Mouse (Mus musculus) adrenal gland, postnatal 14 days (tissue): ENCODE measurements at regions not wholly inside any gene's neighbourhood (a gene's known extent, or its start where the extent isn't known, plus 50 kb on each side); places are given as distances from the start of the nearest gene placed in this dataset.

Experiments used
- DNase-seq: peaks from one replicate; pipeline ENCODE4 v3.0.0; 2021; ENCODE audit warnings: mixed read lengths

DNA sequence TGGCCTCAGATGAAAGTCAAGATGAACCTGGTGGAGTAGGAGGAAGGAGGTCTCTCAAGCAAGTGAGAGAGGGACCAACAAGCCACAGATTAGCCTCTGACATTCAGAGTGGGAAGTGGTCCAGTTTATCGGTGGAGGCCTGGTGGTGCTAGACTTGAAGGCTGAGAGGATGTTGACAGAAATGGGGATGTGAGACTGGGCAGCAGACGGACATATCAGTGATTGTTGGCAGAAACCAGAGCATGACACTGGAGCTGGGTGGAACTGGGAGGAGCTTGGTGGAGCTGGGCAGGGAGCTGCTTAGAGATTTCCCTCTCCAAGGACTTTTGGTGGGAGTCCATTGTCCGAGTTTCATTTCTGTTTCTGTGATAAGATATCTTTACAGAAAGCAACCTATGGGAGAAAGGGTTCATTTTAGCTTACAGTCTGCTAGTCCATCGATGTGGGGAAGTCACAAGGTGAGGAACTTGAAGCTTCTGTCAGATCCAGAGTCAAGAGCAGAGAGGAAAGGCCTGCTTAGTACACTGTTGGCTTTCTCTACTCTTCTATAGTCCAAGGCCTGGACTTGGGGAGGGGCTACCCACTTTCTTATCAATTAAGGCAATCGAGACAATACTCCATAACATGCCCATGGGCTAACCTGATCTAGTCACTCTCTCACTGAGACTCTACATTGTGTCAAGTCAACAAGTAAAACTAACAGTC, 233.2 kb upstream of the Id2 start:
- DNase-seq: peak; percentile 31

DNA sequence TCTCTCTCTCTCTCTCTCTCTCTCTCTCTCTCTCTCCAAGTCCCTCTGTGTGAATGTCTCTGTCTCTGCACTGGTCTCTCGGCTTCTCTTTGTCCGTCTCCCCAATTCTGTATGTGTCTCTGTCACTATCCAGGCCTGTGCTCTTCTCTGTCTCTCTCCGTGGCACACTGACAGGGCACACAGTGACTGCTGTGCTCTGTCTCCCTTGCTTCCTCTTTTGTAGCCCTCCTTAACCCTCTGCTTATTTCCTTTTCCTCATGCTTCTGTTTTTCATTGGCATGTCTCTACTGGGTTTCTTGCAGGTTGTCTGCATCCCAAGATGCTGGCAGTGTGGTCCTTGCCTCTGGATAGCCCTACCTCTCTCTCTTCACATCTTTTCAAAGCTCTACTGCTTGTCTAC, 229.0 kb upstream of the Id2 start:
- DNase-seq: no peak

DNA sequence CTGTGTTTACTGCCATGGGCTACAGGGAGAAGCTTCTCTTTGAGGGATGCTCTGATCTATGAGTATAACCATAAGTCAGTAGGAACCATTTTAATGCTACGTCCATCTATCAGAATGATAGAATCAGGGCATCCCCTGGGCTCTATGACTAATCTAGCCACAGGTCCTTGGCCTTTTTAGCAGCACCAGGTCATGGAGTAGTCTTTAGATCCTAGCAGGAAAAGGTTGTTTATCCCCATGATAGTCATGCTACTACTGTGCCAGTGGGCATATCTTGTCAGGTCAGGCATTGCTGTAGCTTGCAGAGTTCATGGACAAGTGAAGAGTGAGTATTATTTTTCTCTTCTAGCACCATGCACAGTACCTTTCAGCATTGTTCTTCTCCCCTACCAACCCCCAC, 226.2 kb upstream of the Id2 start:
- peak; percentile 31 for DNase-seq

DNA sequence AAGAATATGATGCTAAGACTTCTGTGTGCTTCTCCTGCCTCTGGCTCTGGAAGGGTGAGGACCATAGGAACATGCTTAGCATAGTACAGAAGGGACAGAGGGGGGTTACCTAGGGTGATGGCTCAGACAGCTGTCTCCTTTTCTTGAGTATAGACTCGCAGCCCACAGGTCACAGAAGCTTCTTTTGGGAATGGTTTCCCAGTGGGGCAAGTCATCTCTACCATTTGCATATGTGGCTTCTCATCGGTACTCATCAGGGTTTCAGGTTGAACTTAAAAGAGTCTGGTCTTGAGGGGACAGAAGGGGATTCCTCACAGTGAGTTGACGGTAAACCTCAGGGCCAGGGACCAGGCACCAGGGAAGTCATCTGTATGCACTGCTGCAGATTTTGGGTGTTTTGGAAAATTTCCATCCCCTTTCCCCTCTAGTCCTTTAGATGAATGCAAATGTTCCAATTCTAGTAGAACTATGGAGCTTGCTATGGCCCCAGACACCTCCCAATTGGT, 223.4 kb upstream of the Id2 start:
- no peak for DNase-seq

DNA sequence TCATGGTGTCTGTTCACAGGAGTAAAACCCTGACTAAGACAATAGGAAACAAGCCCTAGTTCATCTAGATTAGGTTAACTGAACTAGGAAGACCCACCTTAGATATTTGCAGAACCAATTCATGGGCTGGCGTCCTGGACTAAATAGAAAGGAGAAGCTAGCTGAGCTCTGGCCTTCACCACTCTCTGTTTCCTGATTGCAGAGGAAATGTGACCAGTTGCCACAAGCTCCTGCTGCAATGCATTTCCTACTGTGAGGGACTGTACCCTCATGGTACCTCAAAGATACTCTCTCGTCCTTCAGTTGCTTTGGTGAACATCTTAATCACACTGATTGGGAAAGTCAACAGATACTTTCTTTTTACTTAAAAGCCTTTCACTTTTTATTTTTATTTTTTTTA, 222.9 kb upstream of the Id2 start:
- no peak for DNase-seq

DNA sequence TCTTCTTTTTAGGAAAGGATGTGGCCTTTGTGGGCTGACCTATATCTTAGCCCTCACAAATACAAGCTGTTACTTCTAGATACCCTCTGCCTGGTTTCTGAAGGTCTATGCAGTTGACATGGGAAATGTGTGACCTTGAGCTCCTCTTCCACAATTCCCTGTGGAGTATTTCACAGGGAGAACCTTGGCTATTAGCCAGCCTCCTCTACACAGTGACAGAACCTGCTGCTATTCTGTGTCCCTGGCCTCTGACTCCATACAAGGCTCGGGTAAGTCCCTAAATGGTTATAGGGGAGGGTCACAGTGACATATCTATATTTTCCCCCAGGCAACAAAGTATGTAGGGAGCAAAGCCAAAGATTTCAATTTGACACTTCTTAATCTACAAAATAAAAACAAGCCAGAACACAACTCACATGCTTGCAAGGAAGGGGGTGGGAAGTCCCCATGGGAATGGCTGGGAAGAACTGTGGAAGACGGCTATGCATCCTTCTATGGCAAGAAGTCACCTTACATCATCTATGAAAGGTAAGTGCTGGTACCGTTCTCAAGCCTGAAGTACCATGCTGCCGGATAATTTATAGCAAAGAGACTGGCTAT, 221.2 kb upstream of the Id2 start:
- DNase-seq: peak; percentile 64

DNA sequence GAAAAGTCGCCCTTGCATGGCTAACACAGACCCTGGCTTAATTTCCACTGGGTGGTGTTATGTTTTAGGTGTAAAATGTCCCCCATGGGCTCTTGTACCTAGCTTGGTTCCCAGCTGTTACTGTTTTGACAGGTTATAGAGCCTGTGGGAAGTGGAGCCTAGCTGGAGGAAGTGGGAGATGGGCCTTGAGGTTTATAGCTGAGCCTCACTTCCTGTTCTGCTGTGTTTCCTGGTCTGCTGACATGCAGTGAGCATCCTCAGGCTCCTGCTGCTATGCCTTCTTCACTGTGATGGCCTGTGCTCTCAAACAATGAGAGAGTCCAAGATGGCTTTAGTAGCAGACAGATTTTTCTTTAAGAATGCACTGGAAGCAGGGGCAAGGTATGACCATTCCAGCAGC, 219.0 kb upstream of the Id2 start:
- DNase-seq: no peak

DNA sequence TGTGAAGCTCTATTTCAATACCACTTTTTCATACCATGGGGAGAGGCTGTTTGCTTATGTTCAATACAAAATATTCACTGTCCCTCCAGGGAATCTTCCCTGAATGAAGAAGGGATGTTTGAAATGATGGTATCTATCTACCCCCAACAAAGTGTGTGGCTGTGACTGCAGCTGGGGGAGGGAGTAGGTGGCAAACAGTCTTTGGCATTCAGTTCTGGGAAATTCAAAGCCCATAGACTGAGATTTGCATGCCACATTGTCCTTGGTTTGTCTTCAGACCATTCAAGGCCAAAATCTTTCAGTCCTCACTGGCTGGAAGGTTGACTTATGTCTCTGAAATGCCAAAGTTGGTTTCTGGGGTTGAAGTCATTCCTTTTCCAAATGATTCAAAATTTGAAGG, 216.3 kb upstream of the Id2 start:
- peak; percentile 28 for DNase-seq

DNA sequence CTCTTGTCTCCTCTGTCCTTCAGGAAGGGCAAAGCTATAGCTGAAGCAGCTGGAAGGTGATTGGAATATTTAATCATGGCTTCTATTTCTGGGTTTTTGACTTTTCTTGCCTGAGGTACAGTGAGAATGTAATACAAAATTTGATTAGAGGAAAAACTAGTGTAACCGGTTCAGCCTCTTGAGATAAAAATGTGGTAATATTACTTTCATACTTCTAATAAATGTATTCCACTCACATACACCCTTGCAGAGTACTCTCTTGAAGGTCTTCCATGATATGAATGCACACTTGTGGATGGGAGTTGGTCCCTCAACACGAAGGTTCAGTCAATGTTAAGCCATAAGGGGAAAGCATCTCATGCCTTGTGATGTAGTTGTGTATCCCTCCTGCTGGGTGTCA, 215.4 kb upstream of the Id2 start:
- DNase-seq: no peak

DNA sequence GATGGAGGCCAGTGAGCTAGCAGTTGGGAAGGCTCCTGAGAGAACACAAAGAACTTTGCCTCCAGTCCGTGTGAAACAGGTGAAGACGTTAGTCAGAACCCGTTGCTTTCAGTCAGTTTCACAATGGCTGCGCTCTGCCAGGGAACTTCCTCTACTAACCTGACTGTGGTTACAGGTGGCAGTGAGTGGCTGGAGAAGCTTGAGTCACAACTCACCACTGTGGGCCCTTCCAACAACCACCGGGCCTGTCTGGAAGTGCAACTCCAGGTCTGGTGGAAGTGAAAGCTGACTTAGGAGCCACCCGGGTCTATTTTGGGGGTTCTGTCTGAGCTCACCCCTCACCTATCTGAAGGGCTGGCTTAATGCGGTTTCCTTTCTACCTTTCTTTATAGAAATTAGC, 214.8 kb upstream of the Id2 start:
- no peak for DNase-seq

DNA sequence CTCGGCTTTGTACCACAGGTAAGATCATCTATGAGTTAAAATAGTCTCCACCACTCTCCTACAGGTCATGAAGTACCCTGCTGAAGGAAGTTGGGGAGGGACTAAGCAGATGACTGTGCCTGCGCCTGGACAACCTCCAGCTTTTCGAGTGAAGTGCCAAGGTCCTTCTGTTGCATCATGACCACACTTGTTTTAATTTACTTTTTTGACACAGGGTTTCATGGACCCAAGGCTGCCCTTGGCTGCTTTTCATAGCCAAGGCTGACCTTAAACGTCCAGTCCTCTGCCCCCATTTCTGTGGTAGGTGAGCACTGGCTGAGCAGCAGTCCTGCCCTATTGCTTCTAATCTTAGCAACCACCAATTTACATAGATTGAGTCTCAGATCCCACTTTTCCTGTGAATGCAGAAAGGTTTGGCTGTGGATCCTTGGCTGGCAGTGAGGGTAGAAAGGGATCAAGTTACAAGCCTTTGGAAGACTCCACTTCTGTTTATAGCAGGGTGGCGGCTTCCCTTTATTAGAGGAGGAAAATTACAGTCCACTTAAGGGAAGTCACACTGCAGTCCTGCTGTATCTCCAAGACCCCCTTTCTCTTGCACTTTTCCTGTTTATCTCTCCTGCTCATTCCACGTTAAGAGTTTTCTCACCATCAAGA, 213.5 kb upstream of the Id2 start:
- DNase-seq: peak; percentile 86

DNA sequence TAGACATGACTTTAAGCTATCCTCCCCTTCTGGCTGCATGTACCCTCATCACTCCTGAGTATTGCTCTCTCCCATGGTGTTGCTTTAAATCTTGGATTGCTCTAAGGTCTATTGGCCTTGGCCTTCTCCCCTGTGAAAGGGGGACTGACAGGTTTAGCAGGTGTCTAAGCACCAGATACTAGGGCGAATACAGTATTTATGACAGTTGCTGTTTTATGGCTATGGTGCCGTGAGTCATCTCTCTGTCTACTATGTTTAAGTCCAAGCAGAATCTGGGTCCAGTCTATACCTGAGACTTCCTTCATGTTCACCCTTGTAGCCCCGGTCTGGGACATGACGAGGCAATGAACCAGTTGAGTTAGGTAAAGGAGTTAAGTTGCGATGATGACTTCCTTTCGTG, 212.3 kb upstream of the Id2 start:
- no peak for DNase-seq

DNA sequence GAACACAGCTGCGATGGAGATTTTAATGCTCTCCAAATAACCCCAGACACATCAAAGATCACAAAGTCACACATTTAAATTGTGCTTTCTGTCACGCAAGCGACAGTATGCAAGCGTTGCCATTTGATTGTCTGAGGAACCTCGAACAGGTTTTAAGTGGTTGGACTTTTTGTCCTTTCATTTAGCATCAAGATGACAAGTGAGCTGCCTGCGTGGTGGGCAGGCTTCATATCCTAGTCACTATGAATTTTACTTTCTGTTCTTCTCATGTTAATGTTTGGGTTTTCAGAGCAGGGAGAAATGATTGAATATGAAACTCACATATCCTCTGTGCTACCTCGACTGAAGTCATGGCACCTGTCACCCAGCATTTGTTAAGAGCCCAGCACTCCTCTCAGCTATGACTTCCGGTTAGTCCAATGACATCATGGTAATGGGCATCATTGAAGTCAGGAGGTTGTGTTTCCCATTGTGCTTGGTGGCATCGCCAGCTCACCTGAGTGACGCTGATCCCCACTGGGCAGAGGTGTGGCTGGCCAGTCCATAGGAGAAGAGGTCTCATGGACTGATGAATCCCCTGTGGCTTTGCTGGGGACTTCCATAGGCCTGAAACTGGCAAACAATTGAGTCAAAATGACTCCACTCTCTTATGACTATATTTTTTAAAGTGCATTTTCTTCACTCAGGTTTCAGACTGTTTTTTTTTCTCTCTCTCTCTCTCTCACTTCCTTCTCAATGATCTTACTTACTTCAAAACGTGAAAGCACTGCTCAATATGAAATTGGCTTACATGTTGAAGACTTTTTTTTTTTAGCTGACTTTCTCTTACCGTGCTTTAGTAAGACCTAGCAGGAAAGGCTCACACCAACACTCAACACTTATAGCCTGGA, 209.1 kb upstream of the Id2 start:
- DNase-seq: no peak

DNA sequence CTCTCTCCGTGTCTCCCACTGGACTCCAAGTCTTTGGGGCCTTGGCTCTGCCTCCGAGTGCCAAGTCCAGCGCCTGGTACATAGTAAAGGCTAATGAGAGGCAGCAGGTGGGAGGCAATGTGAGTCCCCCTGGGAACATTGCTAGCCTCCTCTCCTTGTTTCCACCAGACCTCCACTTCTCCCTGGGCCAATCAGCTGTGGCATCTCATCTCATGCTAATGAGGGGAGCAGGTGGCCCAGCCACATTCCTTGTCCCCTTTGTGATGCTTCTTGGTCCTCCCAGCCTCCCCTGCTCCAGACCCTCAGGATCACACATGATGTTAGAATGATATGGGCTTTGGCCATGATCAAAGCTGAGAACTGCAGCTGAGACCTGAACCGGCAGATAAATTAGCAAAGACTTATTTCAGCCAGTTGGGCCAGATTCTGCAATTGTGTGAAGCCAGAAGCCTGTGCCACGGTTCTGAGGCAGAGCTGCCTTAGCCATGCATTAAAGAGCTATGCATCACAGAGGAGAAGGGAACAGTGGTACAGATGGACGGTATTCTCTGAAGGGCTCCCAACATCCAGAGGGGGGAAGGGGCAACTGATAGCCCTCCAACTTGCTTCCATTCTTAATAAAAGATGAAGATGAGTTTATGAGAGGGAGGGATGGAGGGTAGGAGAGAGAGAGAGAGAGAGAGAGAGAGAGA, 208.0 kb upstream of the Id2 start:
- no peak for DNase-seq

DNA sequence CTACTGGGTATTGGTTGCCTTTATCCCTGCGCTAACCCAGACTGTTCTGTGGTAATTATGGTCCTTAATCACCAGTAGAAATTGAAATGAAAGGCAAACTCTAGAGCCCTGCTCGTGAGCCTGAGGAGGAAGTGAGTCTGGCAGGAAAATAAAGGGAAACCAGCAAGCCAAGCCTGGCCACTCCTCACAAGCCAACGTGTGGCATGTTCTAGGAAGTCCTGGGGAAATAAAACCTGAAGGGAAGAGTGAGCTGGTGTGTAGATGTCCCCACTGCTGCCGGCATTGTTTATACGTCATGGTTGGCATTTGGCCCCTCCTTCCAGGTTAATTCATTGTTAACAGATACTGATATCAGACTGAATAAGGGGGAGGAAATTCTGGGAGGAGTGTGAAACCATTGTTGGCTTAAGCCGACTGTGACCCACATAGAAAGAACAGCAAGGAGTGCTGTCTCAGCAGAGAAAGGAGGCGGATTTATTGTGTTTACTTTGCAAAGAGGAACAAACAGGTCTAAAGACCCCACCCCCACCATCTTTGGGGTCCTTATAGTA, 206.6 kb upstream of the Id2 start:
- no peak for DNase-seq

DNA sequence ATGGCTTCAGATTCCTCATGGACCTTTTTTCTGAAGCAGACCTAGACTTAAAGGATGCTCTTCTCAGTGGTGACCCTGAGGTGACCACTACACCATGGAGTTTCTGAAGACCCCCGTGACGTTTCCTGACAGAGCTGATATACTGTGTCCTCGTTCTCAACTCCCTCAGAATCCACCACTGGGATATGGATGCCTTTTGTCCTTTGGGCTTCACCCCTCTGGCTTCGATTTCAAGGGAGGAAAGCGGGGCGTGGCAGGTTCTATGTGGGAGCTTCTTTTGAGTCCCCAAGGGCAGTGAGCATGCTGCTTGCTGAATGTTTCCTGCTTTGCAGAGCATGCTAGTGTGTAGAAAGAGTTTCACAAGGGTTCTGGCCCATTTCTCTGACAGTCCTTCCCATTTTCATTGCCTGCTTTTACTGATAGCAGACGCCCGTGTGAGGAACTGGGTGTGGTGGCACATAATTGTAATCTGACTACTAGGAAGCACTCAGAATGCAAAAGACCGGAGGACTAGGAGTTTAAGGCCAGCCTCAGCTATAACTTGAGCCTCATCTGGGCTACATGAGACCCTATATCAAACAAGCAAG, 204.0 kb upstream of the Id2 start:
- peak; percentile 11 for DNase-seq

DNA sequence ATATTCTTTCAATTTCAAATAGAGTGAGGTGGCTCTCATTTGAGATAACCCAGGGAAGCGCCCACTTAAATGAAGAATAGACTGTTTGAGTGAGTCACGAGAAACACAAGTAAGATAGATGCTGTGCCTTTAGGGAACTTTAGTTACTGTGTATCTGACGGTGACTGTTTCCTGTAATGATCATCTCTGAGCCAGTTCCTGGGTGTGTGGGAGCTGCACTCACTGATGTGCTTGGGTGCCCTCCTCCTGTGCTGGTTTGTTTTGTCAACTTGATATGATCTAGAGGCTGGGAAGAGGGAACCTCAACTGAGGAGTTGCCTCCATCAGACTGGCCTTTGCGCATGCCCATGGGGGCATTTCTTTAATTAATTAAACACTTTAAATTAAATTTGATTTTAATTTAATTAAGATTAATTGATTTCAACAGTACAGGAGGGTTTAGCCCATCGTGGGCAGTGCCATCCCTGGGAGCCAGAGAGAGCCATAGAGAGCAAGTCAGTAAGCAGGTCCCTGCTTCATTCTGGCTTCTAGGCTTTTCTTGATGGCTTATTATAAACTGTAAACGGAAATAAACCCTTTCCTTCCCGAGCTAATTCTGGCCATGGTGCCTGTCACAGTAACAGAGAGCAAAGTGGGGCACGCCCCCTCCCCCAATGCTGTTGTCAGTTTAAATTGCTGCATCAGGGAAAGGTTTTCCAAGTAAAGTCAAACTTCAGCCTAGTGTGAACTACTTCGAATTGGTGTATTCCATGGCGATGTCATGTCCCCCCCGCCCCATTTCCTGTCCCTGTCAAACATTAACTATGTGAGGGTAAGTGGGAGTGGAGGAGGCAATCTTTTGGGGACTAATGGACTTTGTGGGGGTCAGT, 202.9 kb upstream of the Id2 start:
- DNase-seq: no peak

DNA sequence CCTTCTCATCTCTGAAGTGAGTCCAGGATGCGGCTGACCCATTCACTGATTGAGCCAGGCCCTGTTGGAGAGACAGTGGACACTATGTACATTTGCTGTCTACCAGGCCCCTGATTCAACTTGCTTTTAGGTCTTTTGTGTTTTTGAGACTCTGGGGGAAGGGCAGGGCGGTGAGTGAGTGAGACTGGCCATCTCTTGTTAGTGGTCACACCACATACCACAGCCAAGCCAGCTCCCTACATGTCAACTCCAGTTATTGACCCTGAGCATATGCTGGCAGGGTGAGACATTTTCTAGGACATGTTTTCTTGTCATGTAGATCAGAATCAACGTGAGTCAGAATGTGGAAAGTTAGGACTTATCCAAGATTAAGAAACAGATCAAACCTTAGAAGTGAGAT, 201.8 kb upstream of the Id2 start:
- DNase-seq: no peak

DNA sequence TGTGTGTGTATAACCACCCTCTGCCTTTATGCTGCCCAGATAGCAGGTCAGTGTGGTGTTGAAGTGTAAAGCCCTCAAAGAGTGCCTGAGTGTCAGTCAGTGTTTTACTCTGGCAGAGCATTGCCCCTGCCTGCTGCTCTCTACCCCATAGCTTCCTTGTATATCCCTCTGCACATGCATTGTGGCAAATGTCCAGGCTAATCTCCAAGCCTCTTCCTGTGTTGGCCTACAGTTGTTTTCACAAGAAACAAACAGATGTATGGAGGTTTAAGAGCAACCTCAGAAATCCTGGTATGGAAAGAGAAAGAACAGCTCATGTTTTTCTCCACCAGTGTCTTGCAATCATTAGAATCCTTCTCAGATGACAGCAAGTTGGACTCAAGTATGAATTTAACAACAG, 201.0 kb upstream of the Id2 start:
- DNase-seq: no peak

DNA sequence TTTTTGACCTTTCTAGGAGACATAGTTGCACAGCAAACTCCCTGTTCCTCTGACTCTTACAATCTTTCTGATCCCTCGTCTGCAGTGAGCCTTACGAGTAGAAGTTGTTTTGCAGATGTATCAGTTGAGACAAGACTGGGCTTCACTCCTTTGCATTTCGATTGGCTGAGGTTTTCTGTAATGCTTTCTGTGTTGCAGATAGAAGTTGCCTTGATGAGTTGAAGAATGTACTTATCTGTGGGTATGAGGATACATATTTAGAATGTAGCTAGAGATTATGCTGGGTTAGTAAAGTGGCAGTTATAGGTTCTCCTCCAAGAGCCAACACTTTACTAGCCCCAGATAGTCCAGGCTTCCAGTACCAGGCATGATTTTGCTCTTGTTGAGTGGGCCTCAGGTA, 199.7 kb upstream of the Id2 start:
- no peak for DNase-seq
